ENCODE assay signal across 11 mouse cellular contexts in the genomic region with DNA sequence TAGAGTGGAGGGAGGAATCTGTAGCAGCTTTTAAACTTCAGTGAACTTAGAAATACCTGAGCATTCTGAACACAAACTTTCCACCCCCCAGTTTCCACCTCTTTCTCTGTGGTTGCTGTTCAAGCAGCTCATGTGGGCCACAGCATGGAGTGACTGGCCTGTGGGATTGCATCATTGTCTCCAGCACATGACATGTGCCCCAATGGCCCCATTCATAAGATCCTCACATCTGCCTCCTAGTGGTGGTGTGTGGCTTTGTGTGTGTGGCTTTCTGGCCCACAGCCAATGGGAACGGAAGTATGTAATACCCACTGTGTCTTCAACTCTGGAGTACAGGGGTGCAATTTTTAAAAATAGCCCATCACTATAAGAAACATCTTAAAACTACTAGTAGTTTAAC.
A peak's percentile ranks its signal among the peaks of the same experiment; 100 is the strongest.
DNase-seq lines count a peak whose midpoint lies in the region; ATAC-seq and TF ChIP-seq lines count a peak whose summit lies in the region.
"Had no signal": no experiment of that assay in that cellular context is flagged by ENCODE, and none has a peak within 500 bp of the region (broad histone marks: within the 10 kb centered on the region; RNA-seq: fewer than 3 reads in every experiment).

No protein-coding gene starts in this region.

- H3K27me3 ChIP-seq in heart, embryonic 10.5 days (ENCODE audit: insufficient read depth, poor library complexity, severe bottlenecking), result no peaks in the 10 kb centered on the region
- no peaks in the 10 kb centered on the region for H3K27me3 ChIP-seq in liver, embryonic 14.5 days (ENCODE audit: control insufficient read depth, insufficient read depth, low read length)
- no peaks in the 10 kb centered on the region for H3K27me3 ChIP-seq in liver, embryonic 12.5 days (replicated peaks)

- no peak for ATAC-seq in liver, embryonic 14.5 days (ENCODE audit: insufficient read depth)
- ATAC-seq in liver, embryonic 12.5 days, result no peak
- ATAC-seq: inflammation-experienced regulatory T-cells, adult 6 months had no signal

- intact Hi-C loops in heart, postnatal 25 days (cut with DNase I), result no loop called here

- H3K9ac ChIP-seq in liver, embryonic 14.5 days (replicated peaks), result no peak overlapping the region
- no peak overlapping the region for H3K9ac ChIP-seq in liver, embryonic 12.5 days
- no peak overlapping the region for H3K9ac ChIP-seq in ES-E14 (ENCODE audit: insufficient read depth, low read depth, low read length, poor library complexity, severe bottlenecking)

- no peaks in the 10 kb centered on the region for H3K36me3 ChIP-seq in heart, embryonic 10.5 days
- H3K36me3 ChIP-seq in liver, embryonic 14.5 days (replicated peaks; ENCODE audit: control insufficient read depth, insufficient read depth, low read depth), result no peaks in the 10 kb centered on the region
- H3K36me3 ChIP-seq in liver, embryonic 12.5 days, result no peaks in the 10 kb centered on the region
- no peaks in the 10 kb centered on the region for H3K36me3 ChIP-seq in ES-E14 (ENCODE audit: control insufficient read depth, insufficient read depth, low read length, poor library complexity, severe bottlenecking)

- no peak overlapping the region for H3K4me3 ChIP-seq in heart, embryonic 10.5 days
- H3K4me3 ChIP-seq in liver, embryonic 14.5 days (ENCODE audit: insufficient read depth in 1 of 2, low read depth in 2 of 2, low read length in 2 of 2), result no peak overlapping the region
- no peak overlapping the region for H3K4me3 ChIP-seq in liver, embryonic 12.5 days
- H3K4me3 ChIP-seq in ES-E14 (ENCODE audit: insufficient read depth in 1 of 2, low read depth in 1 of 2, low read length in 2 of 2, poor library complexity in 1 of 2, severe bottlenecking in 1 of 2), result no peak overlapping the region

- no peaks in the 10 kb centered on the region for H3K4me1 ChIP-seq in heart, embryonic 10.5 days
- H3K4me1 ChIP-seq in liver, embryonic 14.5 days (replicated peaks; ENCODE audit: control insufficient read depth in 2 of 2, insufficient read depth in 2 of 2, low read length in 1 of 2), result no peaks in the 10 kb centered on the region
- H3K4me1 ChIP-seq in liver, embryonic 12.5 days, result no peaks in the 10 kb centered on the region
- H3K4me1 ChIP-seq in ES-E14 (ENCODE audit: control insufficient read depth in 2 of 2, insufficient read depth in 2 of 2, low read length in 2 of 2, poor library complexity in 1 of 2), result no peaks in the 10 kb centered on the region

- no peak overlapping the region for H3K27ac ChIP-seq in heart, embryonic 10.5 days
- no peak overlapping the region for H3K27ac ChIP-seq in liver, embryonic 14.5 days
- H3K27ac ChIP-seq in liver, embryonic 12.5 days, result no peak overlapping the region
- no peak overlapping the region for H3K27ac ChIP-seq in ES-E14 (ENCODE audit: insufficient read depth, low read depth, low read length, poor library complexity, severe bottlenecking)
- H3K27ac ChIP-seq: macrophage had no signal

- in situ Hi-C loops in ES-E14 (cut with MboI; ENCODE audit: low sequenced_read_pairs in 2 of 2, unreplicated experiment in 2 of 2), result no loop called here

- 0 out of 2 replicates have a peak, but pooled peaks have one; percentile 21 for TF ChIP-seq CTCF in liver, embryonic 14.5 days (IDR thresholded peaks at IDR 0.05; ENCODE audit: low read depth)

- TF ChIP-seq EP300 in liver, embryonic 14.5 days (IDR thresholded peaks at IDR 0.05; ENCODE audit: low read depth), result no peak

- peak; percentile 48 for DNase-seq in heart, embryonic 10.5 days (ENCODE audit: low spot score)
- no peak for DNase-seq in heart, postnatal 25 days (ENCODE audit: low spot score)
- DNase-seq in liver, embryonic 14.5 days (ENCODE audit: low read depth in 3 of 3, low spot score in 3 of 3), result no peak
- DNase-seq in ES-E14 (ENCODE audit: low read depth, low spot score), result peak; percentile 21
- peak; percentile 8 for DNase-seq in lung, postnatal 14 days
- DNase-seq in ovary, postnatal 36 days (ENCODE audit: low spot score), result no peak
- DNase-seq: thymus, adult 18-20 months had no signal

- 88% methylated on average over 1 of the region's 1 CpGs for WGBS in heart, embryonic 10.5 days
- 68% methylated on average over 1 of the region's 1 CpGs for WGBS in liver, embryonic 14.5 days (ENCODE audit: insufficient replicate concordance)
- WGBS in liver, embryonic 12.5 days (ENCODE audit: insufficient replicate concordance), result 70% methylated on average over 1 of the region's 1 CpGs

- H3K9me3 ChIP-seq in heart, embryonic 10.5 days, result no peaks in the 10 kb centered on the region
- H3K9me3 ChIP-seq in liver, embryonic 14.5 days (ENCODE audit: control insufficient read depth, low read length), result no peaks in the 10 kb centered on the region
- no peaks in the 10 kb centered on the region for H3K9me3 ChIP-seq in liver, embryonic 12.5 days (replicated peaks)
- H3K9me3 ChIP-seq in ES-E14 (ENCODE audit: control insufficient read depth, insufficient read depth, low read depth, low read length), result no peaks in the 10 kb centered on the region

- H3K4me2 ChIP-seq in liver, embryonic 14.5 days (ENCODE audit: low read depth), result no peak overlapping the region
- H3K4me2 ChIP-seq in liver, embryonic 12.5 days, result no peak overlapping the region
- H3K4me2 ChIP-seq: heart, embryonic 11.5 days had no signal

TF ChIP-seq in ES-E14, 5 proteins besides CTCF, POLR2A, EP300 and RAD21:
- TF ChIP-seq ZNF384 (IDR thresholded peaks at IDR 0.05; ENCODE audit: low read depth, low read length) (no peak), ZC3H11A (IDR thresholded peaks at IDR 0.05; ENCODE audit: borderline replicate concordance, low read depth, low read length) (no peak), HCFC1 (IDR thresholded peaks at IDR 0.05; ENCODE audit: borderline replicate concordance, insufficient read depth, low read length) (no peak), MAFK (IDR thresholded peaks at IDR 0.05; ENCODE audit: insufficient read depth, low read depth, low read length) (no peak), CHD2 (IDR thresholded peaks at IDR 0.05; ENCODE audit: low read depth, low read length) (no peak)

Comparison
In these comparisons a context has a peak if more than half of its experiments do, and no peak if none do; other contexts are left out.
1. DNase-seq: peak in heart, embryonic 10.5 days (single experiment), ES-E14 (single experiment) and lung, postnatal 14 days (single experiment); none in heart, postnatal 25 days (single experiment), liver, embryonic 14.5 days (0 of 3) and ovary, postnatal 36 days (single experiment).